Mouse (Mus musculus): ENCODE data around the gene Arhgef12.
A peak's percentile ranks its signal among the peaks of the same experiment; 100 is the strongest.
"Not testable (repeated sequence)": the region's sequence is repeated elsewhere in the genome, so short reads cannot be mapped to it uniquely, and the experiment has no call there.

The Arhgef12 gene

DNA sequence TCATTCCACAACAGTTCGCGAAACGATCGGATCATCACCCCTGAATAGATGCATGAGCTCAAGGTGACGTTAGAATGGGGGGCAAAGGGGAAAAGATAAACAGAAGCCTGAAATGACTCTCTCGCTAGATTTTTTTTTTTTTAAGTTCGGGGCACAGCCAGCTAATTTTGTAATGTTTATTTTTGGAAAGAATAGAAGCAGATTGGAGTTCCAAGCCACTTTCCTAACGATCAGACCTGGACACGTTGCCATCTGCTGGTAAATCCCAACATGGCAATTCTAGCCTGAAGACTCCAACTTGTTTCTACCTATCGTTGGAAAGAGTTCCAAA, at the start of gene Arhgef12:
Gene Arhgef12 (minus strand): TSS at position 53 of the 331 bp plus-strand sequence.
- DNase-seq (ENCODE audit: low spot score in 2 of 2) = no peak

- DNase-seq (ENCODE audit: low spot score in 2 of 2) = no peak
Observed at GRCm38 (mm10) chr9:43155960-43156359, 48.9 kb upstream of the Arhgef12 start.

- DNase-seq (ENCODE audit: low spot score in 2 of 2) = no peak
Observed at GRCm38 (mm10) chr9:43151779-43152178, 44.7 kb upstream of the Arhgef12 start.

DNA sequence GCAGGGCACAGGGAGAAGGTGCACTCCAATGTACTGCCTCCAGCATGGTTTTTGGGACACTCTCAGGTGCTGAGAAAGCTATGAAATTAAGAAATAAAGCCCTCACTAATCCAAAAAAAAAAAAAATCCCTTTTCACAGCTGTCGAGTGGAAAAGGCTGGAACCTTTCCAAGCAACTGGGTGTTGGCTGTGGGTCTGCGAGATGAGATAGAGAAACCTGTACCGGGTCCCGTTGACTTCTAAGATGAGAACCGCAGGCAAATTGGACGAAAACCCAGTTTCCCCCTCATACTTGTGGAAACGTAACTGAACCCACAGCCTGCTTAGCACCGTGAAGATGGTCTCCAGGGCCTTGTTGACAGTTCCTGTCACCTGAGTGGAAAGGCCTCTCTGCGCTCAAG, 43.9 kb upstream of the Arhgef12 start:
- no peak for DNase-seq (ENCODE audit: low spot score in 2 of 2)

DNA sequence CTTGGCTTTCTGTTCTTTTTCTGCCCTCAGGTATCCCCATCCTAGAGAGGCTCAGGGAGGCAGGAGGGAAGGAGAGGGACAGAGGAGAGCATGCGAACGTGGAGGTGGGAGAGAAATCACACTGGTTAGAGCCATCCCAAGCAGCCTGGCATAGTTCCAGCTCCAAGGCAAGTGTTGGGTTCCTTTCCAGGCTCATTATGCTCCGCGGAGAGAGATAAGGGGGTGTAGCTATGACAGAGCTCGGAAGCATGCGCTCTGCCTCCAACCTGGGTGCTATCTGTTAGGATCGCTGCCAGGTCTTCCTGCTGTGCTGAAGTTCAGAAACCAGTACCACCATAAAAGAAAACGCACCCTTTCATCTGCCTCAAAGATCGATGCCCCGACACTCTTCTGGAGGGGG, 43.0 kb upstream of the Arhgef12 start:
- no peak for DNase-seq (ENCODE audit: low spot score in 2 of 2)

GRCm38 (mm10) chr9:43149498-43149897, 42.5 kb upstream of the Arhgef12 start:
- DNase-seq (ENCODE audit: low spot score in 2 of 2) = no peak

- no peak for DNase-seq (ENCODE audit: low spot score in 2 of 2)
Observed at GRCm38 (mm10) chr9:43145196-43145595, 38.2 kb upstream of the Arhgef12 start.

DNA sequence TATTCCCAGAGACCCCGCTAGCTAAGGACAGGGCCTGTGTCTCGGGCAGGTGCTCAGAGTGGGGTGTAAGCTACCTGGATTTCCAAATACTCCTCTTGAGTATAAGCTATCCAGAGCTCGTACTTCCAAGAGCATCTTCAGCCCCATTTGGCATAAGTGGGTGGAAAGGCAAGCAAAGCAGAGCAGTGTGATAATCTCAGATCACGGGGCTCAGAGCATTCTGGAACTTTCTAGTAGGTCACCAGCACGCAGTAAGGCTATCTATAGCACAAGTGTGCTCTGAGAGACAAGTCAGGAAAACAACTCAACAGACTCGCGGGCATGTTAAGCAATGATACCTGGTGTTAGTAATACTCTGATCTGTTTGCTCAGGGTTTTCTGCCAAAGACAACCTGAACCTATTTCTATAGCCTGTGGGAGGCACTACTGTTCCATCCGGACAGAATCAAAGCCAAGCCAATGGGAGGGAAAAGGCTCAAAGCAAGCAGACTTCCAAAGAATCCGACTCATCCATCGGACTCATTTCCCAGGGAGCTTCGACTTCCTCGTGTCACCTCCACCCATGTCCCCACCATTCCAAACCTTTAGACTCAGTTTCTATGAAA, 37.3 kb upstream of the Arhgef12 start:
- no peak for DNase-seq (ENCODE audit: low spot score in 2 of 2)

- peak in 1 of 2 experiments; percentile 60 for DNase-seq (ENCODE audit: low spot score in 2 of 2)
Observed at GRCm38 (mm10) chr9:43141839-43142238, 34.8 kb upstream of the Arhgef12 start.

- DNase-seq (ENCODE audit: low spot score in 2 of 2) = peak; percentile 32 to 50
Observed at GRCm38 (mm10) chr9:43133525-43133924, 26.5 kb upstream of the Arhgef12 start.

GRCm38 (mm10) chr9:43132380-43132779, 25.3 kb upstream of the Arhgef12 start:
- DNase-seq (ENCODE audit: low spot score in 2 of 2) = no peak

GRCm38 (mm10) chr9:43131940-43132339, 24.9 kb upstream of the Arhgef12 start:
- no peak for DNase-seq (ENCODE audit: low spot score in 2 of 2)

DNA sequence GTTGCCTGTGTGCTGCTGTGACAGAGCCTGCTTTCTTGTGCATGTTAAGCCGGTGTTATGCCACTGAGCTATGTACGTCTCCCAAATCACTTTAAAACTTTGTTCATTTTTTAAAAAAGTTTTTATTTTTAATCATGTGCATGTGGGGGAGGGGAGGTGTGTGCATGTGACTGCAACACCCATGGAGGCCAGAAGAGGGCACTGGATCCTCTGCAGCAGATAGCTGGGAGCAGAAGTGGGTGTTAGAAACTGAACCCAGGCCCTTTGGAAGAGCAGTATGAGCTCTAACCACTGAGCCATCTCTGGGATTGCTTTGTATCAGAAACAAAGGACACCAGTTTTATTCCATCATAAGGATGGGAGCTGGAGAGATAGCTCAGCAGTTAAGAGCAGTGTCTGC, 23.6 kb upstream of the Arhgef12 start:
- no peak for DNase-seq (ENCODE audit: low spot score in 2 of 2)

DNA sequence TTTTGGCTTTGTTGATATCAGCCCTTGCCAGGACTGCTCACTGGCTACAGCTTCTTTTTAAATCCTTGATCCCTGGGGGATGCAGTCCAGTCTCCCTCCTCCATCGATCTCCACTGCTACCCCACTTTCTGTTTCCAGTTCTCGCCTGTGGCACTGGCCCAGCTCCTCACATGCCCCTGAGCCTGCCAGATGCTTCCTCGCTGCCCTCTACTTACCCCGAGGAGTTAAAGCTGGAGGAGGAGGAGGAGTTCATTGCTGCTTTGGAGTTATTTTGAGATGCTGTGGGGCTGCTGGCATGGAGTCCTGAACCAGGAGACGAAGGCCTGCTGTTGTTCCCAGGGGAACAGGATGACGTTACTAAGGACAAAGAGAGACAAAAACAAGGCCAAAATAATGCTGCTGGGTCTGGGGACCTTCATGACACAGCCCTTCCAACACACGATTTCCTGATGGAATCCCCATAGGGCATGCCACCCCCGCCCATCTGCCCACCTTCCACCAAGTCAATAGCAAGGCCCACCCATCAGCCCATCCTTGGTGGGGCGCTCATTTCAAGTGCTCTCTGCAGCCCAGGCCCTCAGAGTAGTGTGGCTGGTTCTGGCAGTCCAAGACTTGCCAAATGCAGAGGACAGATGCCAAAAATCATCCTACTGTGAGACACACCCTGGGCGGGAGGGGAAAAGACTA, 20.2 kb upstream of the Arhgef12 start:
- DNase-seq (ENCODE audit: low spot score in 2 of 2) = no peak

- DNase-seq (ENCODE audit: low spot score in 2 of 2) = no peak
Observed at GRCm38 (mm10) chr9:43122379-43122778, 15.3 kb upstream of the Arhgef12 start.

- DNase-seq (ENCODE audit: low spot score in 2 of 2) = not testable (repeated sequence)
Observed at GRCm38 (mm10) chr9:43121948-43122347, 14.9 kb upstream of the Arhgef12 start.

DNA sequence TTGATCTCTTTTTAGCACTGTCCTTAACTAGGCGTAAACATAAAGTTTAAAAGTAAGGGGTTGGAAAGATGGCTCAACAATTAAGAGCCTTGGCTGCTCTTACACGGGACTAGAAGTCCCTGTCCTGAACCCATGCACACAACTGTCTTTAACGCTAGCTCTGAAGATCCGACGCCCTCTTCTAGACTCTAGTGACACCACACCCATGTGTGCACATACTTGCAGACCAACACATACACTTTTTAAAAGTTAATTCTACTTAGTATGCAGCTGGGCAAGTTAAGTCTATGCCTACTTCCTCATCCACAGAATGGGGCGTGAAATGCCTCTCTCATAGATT, 9.9 kb upstream of the Arhgef12 start:
- DNase-seq (ENCODE audit: low spot score in 2 of 2) = no peak

- DNase-seq (ENCODE audit: low spot score in 2 of 2) = peak; percentile 51 to 73
Observed at GRCm38 (mm10) chr9:43116134-43116996, 9.3 kb upstream of the Arhgef12 start, which contains the start of gene Tmem136. Tmem136 (minus strand) TSS chr9:43116570.

DNA sequence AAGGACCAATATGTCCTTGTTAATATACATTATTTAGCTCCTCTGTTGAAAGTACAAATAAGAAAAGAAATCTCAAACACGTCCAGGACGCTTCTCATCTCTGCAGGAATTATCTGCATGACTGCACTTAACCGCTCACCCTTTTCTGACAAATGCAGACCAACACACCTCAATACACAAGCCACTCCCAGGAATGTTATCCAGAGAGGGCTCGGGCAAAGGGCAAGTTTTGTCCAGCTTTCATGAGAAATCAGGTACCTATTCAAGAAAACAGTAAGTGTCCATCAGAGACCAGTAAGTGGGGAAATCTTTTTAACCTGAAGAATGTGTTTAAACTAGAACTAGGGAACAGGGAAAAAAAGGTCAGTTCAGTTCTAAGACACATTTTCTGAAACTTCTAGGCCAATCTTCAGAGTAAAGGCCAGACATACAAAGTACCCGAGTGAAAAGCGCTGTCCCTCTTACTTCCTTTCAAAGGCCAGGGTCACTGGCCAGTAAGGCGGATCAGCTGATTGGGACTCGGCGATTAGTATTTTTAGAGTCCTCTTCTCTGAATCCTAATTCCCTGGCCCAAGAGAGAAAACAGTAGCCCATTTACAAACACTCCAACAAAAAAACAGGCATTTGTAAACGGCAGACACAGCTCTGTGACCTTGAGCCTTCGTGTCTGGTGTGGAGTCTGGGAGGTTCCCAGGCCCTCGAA, 8.5 kb upstream of the Arhgef12 start:
- DNase-seq (ENCODE audit: low spot score in 2 of 2) = no peak

- no peak for DNase-seq (ENCODE audit: low spot score in 2 of 2)
Observed at GRCm38 (mm10) chr9:43114833-43115232, 7.8 kb upstream of the Arhgef12 start.

- no peak for DNase-seq (ENCODE audit: low spot score in 2 of 2)
Observed at GRCm38 (mm10) chr9:43110286-43110980, 3.4 kb upstream of the Arhgef12 start.

- DNase-seq (ENCODE audit: low spot score in 2 of 2) = no peak
Observed at GRCm38 (mm10) chr9:43109125-43109524, 2.1 kb upstream of the Arhgef12 start.
